Mouse (Mus musculus) heart, adult 2 months (tissue): ENCODE data around the gene Uts2.

Experiments
- CTCF ChIP-seq: fragments of 200-600 bp; IDR thresholded peaks from 2 replicates; pipeline ENCODE4 v1.8.1; 2022; ENCODE audit warnings: antibody characterized with exemption, mild to moderate bottlenecking, moderate library complexity
- POLR2A ChIP-seq: fragments of 200-500 bp; IDR thresholded peaks from 2 replicates; pipeline ENCODE4 v1.6.1; 2011; ENCODE audit warnings: mild to moderate bottlenecking, low read depth, low read length, control low read depth; ENCODE audit not compliant: insufficient read depth

DNA sequence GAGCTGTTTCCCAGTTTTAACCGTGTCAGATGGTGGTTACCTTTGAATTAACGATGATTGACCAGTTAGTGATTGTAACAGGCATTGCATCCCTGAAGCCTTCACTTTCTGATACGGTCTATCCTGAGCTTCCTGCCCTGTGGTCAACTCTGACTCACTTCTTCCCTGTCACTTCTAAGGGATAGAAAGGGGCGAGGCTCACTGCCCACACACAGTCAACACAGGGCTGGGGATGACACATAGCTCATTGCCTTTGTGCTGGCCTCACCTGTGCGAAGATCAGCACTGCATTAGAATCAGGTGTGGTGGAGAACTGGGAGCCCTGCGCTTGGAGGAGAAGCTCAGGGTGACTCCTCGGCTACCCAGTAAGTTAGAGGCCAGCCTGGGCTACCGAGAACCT is 27.9 kb upstream of the Uts2 start:
- TF ChIP-seq CTCF: no peak
- TF ChIP-seq POLR2A: no peak
